Mouse (Mus musculus) testis, adult 2 months (tissue): ENCODE data around the gene Napsa.

ENCODE experiments used
- CTCF ChIP-seq: fragments of 200-500 bp; IDR thresholded peaks from 2 replicates; pipeline ENCODE4 v1.5.1; 2012; ENCODE audit warnings: low read depth, mild to moderate bottlenecking, inconsistent platforms, low read length, moderate library complexity; ENCODE audit not compliant: control insufficient read depth, insufficient read depth, insufficient replicate concordance
- POLR2A ChIP-seq: fragments of 200-500 bp; IDR thresholded peaks from 2 replicates; pipeline ENCODE4 v1.6.1; 2012; ENCODE audit warnings: low read depth, mild to moderate bottlenecking, inconsistent platforms, low read length, moderate library complexity; ENCODE audit not compliant: control insufficient read depth

DNA sequence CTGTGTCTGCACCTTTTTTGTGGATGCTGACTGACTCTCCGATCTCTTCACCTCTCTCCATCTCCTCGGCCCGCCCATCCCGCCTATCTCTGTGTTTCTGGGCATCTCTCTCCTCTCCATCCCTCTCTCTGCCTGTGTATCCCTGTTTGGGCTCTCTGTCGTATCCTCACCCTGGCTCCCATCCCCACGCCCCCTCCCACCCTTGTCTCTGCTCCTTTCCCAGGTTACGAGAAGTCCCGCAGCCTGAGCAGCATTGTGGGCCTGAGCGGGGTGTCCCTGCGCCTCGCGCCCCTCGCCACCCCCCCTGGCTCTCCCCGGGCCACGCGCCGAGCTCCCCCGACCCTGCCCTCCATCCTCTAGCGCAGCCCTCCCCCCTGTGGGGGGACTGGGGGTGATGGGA, 29.5 kb downstream of the Napsa start:
- TF ChIP-seq CTCF: no peak
- TF ChIP-seq POLR2A: no peak
